2 mouse cellular contexts compared by ENCODE assay signal in the genomic region with DNA sequence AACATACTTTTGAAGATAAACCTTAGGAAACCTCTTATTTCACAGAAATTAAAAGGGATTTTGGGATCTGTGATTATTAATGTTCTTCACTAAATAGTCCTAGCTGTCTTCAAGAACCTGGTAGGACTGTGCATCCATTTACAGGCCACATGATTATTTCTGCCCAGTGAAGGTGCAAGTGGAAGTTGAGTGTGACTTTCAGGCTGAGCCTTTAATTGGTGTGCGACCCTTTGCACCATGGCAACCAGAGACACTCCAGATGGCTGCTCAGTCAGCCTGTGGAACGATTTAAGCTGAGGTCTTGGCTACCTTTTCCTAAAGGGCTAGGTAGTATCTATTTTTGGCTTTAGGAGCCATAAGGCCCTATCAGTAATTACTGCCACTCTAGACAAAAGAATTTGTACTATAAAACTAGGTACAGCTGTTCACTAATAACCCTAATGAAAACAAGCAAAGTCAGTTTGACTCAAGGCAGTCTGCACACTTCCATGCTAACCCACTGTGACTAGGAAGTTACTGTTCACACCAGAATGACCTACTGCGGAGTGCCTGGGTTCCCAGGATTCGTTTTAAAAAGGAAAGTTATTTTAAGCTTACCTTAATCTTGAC.
TF ChIP-seq lines count a peak whose summit lies in the region.

No protein-coding gene starts in this region.

TF ChIP-seq in CH12.LX, 34 proteins besides CTCF, POLR2A, EP300 and RAD21:
- TF ChIP-seq MXI1 (IDR thresholded peaks at IDR 0.05; ENCODE audit: low read depth, low read length) (peak; percentile 75), CHD1 (IDR thresholded peaks at IDR 0.05; ENCODE audit: low read depth, low read length) (peak; percentile 93), SIN3A (IDR thresholded peaks at IDR 0.05; ENCODE audit: low read length) (peak; percentile 85), NELFE (IDR thresholded peaks at IDR 0.05; ENCODE audit: low read depth, low read length) (no peak), ZKSCAN1 (IDR thresholded peaks at IDR 0.05; ENCODE audit: borderline replicate concordance, low read depth, low read length) (no peak), TBP (conservative IDR thresholded peaks at IDR 0.05; ENCODE audit: low read depth, low read length) (no peak), SMC3 (IDR thresholded peaks at IDR 0.05; ENCODE audit: low read depth, low read length) (no peak), NRF1 (IDR thresholded peaks at IDR 0.05; ENCODE audit: low read depth, low read length) (no peak), USF1 (IDR thresholded peaks at IDR 0.05; ENCODE audit: low read depth, low read length) (no peak), PAX5 (IDR thresholded peaks at IDR 0.05; ENCODE audit: low read length) (no peak), USF2 (conservative IDR thresholded peaks at IDR 0.05; ENCODE audit: low read depth, low read length) (no peak), TCF12 (IDR thresholded peaks at IDR 0.05; ENCODE audit: low read depth, low read length) (no peak), CHD2 (IDR thresholded peaks at IDR 0.05; ENCODE audit: low read length) (no peak)

TF ChIP-seq in MEL, 35 proteins besides CTCF, POLR2A, EP300 and RAD21:
- TF ChIP-seq CHD1 (IDR thresholded peaks at IDR 0.05; ENCODE audit: low read depth, low read length) (no peak), GATA1 (IDR thresholded peaks at IDR 0.05; ENCODE audit: low read depth, low read length) (no peak), BHLHE40 (IDR thresholded peaks at IDR 0.05; ENCODE audit: borderline replicate concordance, low read depth, low read length) (no peak), HCFC1 (IDR thresholded peaks at IDR 0.05; ENCODE audit: low read depth, low read length) (no peak), SMC3 (IDR thresholded peaks at IDR 0.05; ENCODE audit: low read depth, low read length) (no peak)
